Mouse (Mus musculus) G1E (cell line): ENCODE data around the gene Pfn3. TPM values are rescaled to one million over a fixed set of nuclear protein-coding genes. Genes with fewer than 3 reads are reported as not detected.
A peak's percentile ranks its signal among the peaks of the same experiment; 100 is the strongest.

ENCODE experiments used
- ATAC-seq: 2 replicates; pipeline ENCODE4 v1.8.0; 2016; ENCODE audit warnings: mild to moderate bottlenecking; ENCODE audit not compliant: insufficient number of reproducible peaks, poor library complexity, low FRiP score, severe bottlenecking; ENCODE audit errors: extremely low read depth
- DNase-seq: peaks from one replicate; pipeline ENCODE4 v3.0.0; 2012; ENCODE audit warnings: low spot score
- H3K27me3 ChIP-seq: 2 replicates; pipeline ENCODE4 v1.6.1; 2012; ENCODE audit warnings: mild to moderate bottlenecking, low read length, inconsistent platforms; ENCODE audit not compliant: insufficient read depth
- H3K36me3 ChIP-seq: replicated peaks from 2 replicates; pipeline ENCODE3; 2012; ENCODE audit warnings: mild to moderate bottlenecking, inconsistent platforms
- H3K4me1 ChIP-seq: 2 replicates; pipeline ENCODE4 v1.6.1; 2012; ENCODE audit warnings: low read depth, low read length, inconsistent platforms, mixed read lengths; ENCODE audit not compliant: insufficient read depth
- H3K4me3 ChIP-seq: 2 replicates; pipeline ENCODE4 v1.5.1; 2012; ENCODE audit warnings: low read depth, mild to moderate bottlenecking, inconsistent platforms, low read length, moderate library complexity, mixed read lengths
- H3K9me3 ChIP-seq: replicated peaks from 2 replicates; pipeline ENCODE4 v1.6.1; 2012; ENCODE audit warnings: inconsistent platforms
- CTCF ChIP-seq: IDR thresholded peaks from 2 replicates; pipeline ENCODE4 v1.5.1; 2012; ENCODE audit warnings: low read depth, low read length, inconsistent platforms, mixed read lengths
- GATA1 ChIP-seq: IDR thresholded peaks from 2 replicates; pipeline ENCODE4 v1.6.1; 2012; ENCODE audit warnings: borderline replicate concordance, low read length, inconsistent platforms, mixed read lengths
- GATA2 ChIP-seq: IDR thresholded peaks from 2 replicates; pipeline ENCODE4 v1.6.1; 2012; ENCODE audit warnings: low read depth, low read length, inconsistent platforms, borderline replicate concordance
- POLR2AphosphoS5 ChIP-seq: IDR thresholded peaks from 2 replicates; pipeline ENCODE4 v1.6.1; 2012; ENCODE audit warnings: low read depth, low read length, inconsistent platforms; ENCODE audit not compliant: insufficient replicate concordance
- TAL1 ChIP-seq: conservative IDR thresholded peaks from 2 replicates; pipeline ENCODE4 v1.6.1; 2012; ENCODE audit warnings: low read depth, low read length, inconsistent platforms, mixed read lengths
- polyA plus RNA-seq: library from polyadenylated mRNA; stranded (reverse); fragments of >175 nt; gene quantifications from 2 replicates; pipeline ENCODE4 v1.2.3, GENCODE M21; 2012
- total RNA-seq, 2 experiments: library from RNA; stranded (forward) in 1 of 2; stranded (reverse) in 1 of 2; fragments of 200-1000 nt in 1 of 2; fragments of >200 nt in 1 of 2; fragmentation: Nextera tagmentation in 1 of 2; gene quantifications; 2 replicates each; pipeline ENCODE4 v1.2.3; 2014 to 2017

Gene Pfn3
- total and polyA plus RNA-seq, 3 experiments = not detected

- Histone ChIP-seq H3K27me3 (peaks cover 38% of the 10 kb centered on the region), H3K4me1 (peaks cover 49% of the 10 kb centered on the region), H3K9me3 (no peaks in the 10 kb centered on the region), H3K36me3 (peaks cover 11% of the 10 kb centered on the region), H3K4me3 (peak within 1 kb of the TSS; percentile 72)
- ATAC-seq = peak; percentile 87
- DNase-seq = peak; percentile 84
- TF ChIP-seq TAL1 = no peak
- no peak for TF ChIP-seq POLR2AphosphoS5
- TF ChIP-seq GATA1 = no peak
- no peak for TF ChIP-seq GATA2
- TF ChIP-seq CTCF = no peak
Observed at GRCm38 (mm10) chr13:55369531-55370114, 45.4 kb downstream of the Pfn3 start, which contains the start of gene Rgs14. Gene Rgs14, plus strand, starts transcription at chr13:55369732.

DNA sequence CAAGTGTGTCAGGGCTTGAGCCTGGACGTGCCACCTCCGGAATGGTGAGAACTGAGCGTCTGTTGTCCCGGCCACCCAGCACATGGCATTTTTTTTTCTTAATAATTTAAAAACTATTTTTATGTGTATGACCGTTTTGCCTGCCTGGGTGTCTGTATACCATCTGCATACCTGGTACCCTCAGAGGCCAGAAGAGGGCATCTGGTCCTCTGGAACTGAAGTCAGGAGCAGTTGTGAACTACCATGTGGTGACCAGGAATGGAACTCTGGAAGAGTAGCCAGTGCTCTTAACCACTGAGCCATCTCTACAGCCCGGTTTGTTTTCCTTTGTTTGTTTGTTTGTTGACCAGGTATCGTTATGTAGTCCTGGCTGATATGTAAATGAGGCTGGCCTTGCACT, 46.6 kb downstream of the Pfn3 start:
- no peak for TF ChIP-seq TAL1
- no peak for TF ChIP-seq POLR2AphosphoS5
- TF ChIP-seq CTCF = no peak
- peaks cover 27% of the 10 kb centered on the region; the same call in 1 of the 2 replicates for H3K27me3 ChIP-seq
- no peak overlapping the region for H3K4me3 ChIP-seq
- DNase-seq = no peak
- ATAC-seq = no peak
- peaks cover 49% of the 10 kb centered on the region for H3K4me1 ChIP-seq
- peaks cover 7% of the 10 kb centered on the region for H3K36me3 ChIP-seq
- H3K9me3 ChIP-seq = no peaks in the 10 kb centered on the region

Other genes starting within 250 kb of the Pfn3 start
- 99.3 and 111 TPM in 2 replicates for gene Nsd1, start 205.4 kb downstream of the Pfn3 start, total RNA-seq (2014; fragmentation: Nextera tagmentation)
- gene Nsd1, start 205.4 kb downstream of the Pfn3 start, total RNA-seq (2017) = 52.9 and 64.1 TPM in 2 replicates
- gene Nsd1, start 205.4 kb downstream of the Pfn3 start, polyA plus RNA-seq = 11.6 and 14.8 TPM in 2 replicates
- gene Prelid1, start 94.7 kb downstream of the Pfn3 start, total RNA-seq (2014; fragmentation: Nextera tagmentation) = 826 and 898 TPM in 2 replicates
- gene Prelid1, start 94.7 kb downstream of the Pfn3 start, total RNA-seq (2017) = 325 and 333 TPM in 2 replicates
- 395 and 733 TPM in 2 replicates for gene Prelid1, start 94.7 kb downstream of the Pfn3 start, polyA plus RNA-seq
- gene Rab24, start 93.3 kb downstream of the Pfn3 start, total RNA-seq (2014; fragmentation: Nextera tagmentation) = 35.2 and 67.7 TPM in 2 replicates
- 70.2 and 104 TPM in 2 replicates for gene Rab24, start 93.3 kb downstream of the Pfn3 start, total RNA-seq (2017)
- 136 and 138 TPM in 2 replicates for gene Rab24, start 93.3 kb downstream of the Pfn3 start, polyA plus RNA-seq
- 0.87 and 33.8 TPM in 2 replicates for gene Mxd3, start 85.4 kb downstream of the Pfn3 start, total RNA-seq (2014; fragmentation: Nextera tagmentation)
- gene Mxd3, start 85.4 kb downstream of the Pfn3 start, total RNA-seq (2017) = 8.3 and 10.8 TPM in 2 replicates
- gene Mxd3, start 85.4 kb downstream of the Pfn3 start, polyA plus RNA-seq = 3.8 and 4.7 TPM in 2 replicates
- gene Lman2, start 52.4 kb downstream of the Pfn3 start, total RNA-seq (2014; fragmentation: Nextera tagmentation) = 68.4 and 77.7 TPM in 2 replicates
- 76.9 and 91.1 TPM in 2 replicates for gene Lman2, start 52.4 kb downstream of the Pfn3 start, total RNA-seq (2017)
- 41.1 and 124 TPM in 2 replicates for gene Lman2, start 52.4 kb downstream of the Pfn3 start, polyA plus RNA-seq
- 2.2 and 6.4 TPM in 2 replicates for gene Rgs14, start 45.5 kb downstream of the Pfn3 start, total RNA-seq (2014; fragmentation: Nextera tagmentation)
- gene Rgs14, start 45.5 kb downstream of the Pfn3 start, total RNA-seq (2017) = 10.0 and 10.1 TPM in 2 replicates
- gene Rgs14, start 45.5 kb downstream of the Pfn3 start, polyA plus RNA-seq = 6.0 and 6.6 TPM in 2 replicates
- gene Slc34a1, start 17.0 kb downstream of the Pfn3 start, total RNA-seq (2014; fragmentation: Nextera tagmentation) = not detected in 2 replicates
- gene Slc34a1, start 17.0 kb downstream of the Pfn3 start, total RNA-seq (2017) = 0.06 and 0.93 TPM in 2 replicates
- not detected in 2 replicates for gene Slc34a1, start 17.0 kb downstream of the Pfn3 start, polyA plus RNA-seq
- gene F12, start 11.6 kb upstream of the Pfn3 start, total RNA-seq (2014; fragmentation: Nextera tagmentation) = not detected in 2 replicates
- 0.05 TPM in 1 of 2 replicates, not detected in the other for gene F12, start 11.6 kb upstream of the Pfn3 start, total RNA-seq (2017)
- gene F12, start 11.6 kb upstream of the Pfn3 start, polyA plus RNA-seq = not detected in 2 replicates
- 23.0 and 27.5 TPM in 2 replicates for gene Grk6, start 29.8 kb upstream of the Pfn3 start, total RNA-seq (2014; fragmentation: Nextera tagmentation)
- 48.9 and 53.9 TPM in 2 replicates for gene Grk6, start 29.8 kb upstream of the Pfn3 start, total RNA-seq (2017)
- 42.6 and 46.0 TPM in 2 replicates for gene Grk6, start 29.8 kb upstream of the Pfn3 start, polyA plus RNA-seq
- gene Prr7, start 49.0 kb upstream of the Pfn3 start, total RNA-seq (2014; fragmentation: Nextera tagmentation) = 0.53 TPM in 1 of 2 replicates, not detected in the other
- gene Prr7, start 49.0 kb upstream of the Pfn3 start, total RNA-seq (2017) = 0.44 and 1.6 TPM in 2 replicates
- gene Prr7, start 49.0 kb upstream of the Pfn3 start, polyA plus RNA-seq = 1.6 and 2.7 TPM in 2 replicates
- not detected in 2 replicates for gene Dbn1, start 72.9 kb upstream of the Pfn3 start, total RNA-seq (2014; fragmentation: Nextera tagmentation)
- 0.23 and 0.33 TPM in 2 replicates for gene Dbn1, start 72.9 kb upstream of the Pfn3 start, total RNA-seq (2017)
- gene Dbn1, start 72.9 kb upstream of the Pfn3 start, polyA plus RNA-seq = 0.25 and 0.30 TPM in 2 replicates
- 19.9 and 20.0 TPM in 2 replicates for gene Pdlim7, start 98.4 kb upstream of the Pfn3 start, total RNA-seq (2014; fragmentation: Nextera tagmentation)
- gene Pdlim7, start 98.4 kb upstream of the Pfn3 start, total RNA-seq (2017) = 8.5 and 13.5 TPM in 2 replicates
- 52.5 and 61.7 TPM in 2 replicates for gene Pdlim7, start 98.4 kb upstream of the Pfn3 start, polyA plus RNA-seq
- gene Dok3, start 114.1 kb upstream of the Pfn3 start, total RNA-seq (2014; fragmentation: Nextera tagmentation) = 1.6 and 1.7 TPM in 2 replicates
- 8.4 and 8.8 TPM in 2 replicates for gene Dok3, start 114.1 kb upstream of the Pfn3 start, total RNA-seq (2017)
- gene Dok3, start 114.1 kb upstream of the Pfn3 start, polyA plus RNA-seq = 11.6 and 14.4 TPM in 2 replicates
- 51.5 and 60.8 TPM in 2 replicates for gene Ddx41, start 121.4 kb upstream of the Pfn3 start, total RNA-seq (2014; fragmentation: Nextera tagmentation)
- 59.1 and 67.7 TPM in 2 replicates for gene Ddx41, start 121.4 kb upstream of the Pfn3 start, total RNA-seq (2017)
- 101 and 104 TPM in 2 replicates for gene Ddx41, start 121.4 kb upstream of the Pfn3 start, polyA plus RNA-seq
- gene Fam193b, start 155.9 kb upstream of the Pfn3 start, total RNA-seq (2014; fragmentation: Nextera tagmentation) = 54.4 and 65.4 TPM in 2 replicates
- gene Fam193b, start 155.9 kb upstream of the Pfn3 start, total RNA-seq (2017) = 23.3 and 25.8 TPM in 2 replicates
- gene Fam193b, start 155.9 kb upstream of the Pfn3 start, polyA plus RNA-seq = 57.3 and 68.0 TPM in 2 replicates
- gene Tmed9, start 158.5 kb upstream of the Pfn3 start, total RNA-seq (2014; fragmentation: Nextera tagmentation) = 46.5 and 56.7 TPM in 2 replicates
- gene Tmed9, start 158.5 kb upstream of the Pfn3 start, total RNA-seq (2017) = 100 and 102 TPM in 2 replicates
- 149 and 172 TPM in 2 replicates for gene Tmed9, start 158.5 kb upstream of the Pfn3 start, polyA plus RNA-seq
- 7.4 and 10.6 TPM in 2 replicates for gene B4galt7, start 184.7 kb upstream of the Pfn3 start, total RNA-seq (2014; fragmentation: Nextera tagmentation)
- 16.7 and 17.6 TPM in 2 replicates for gene B4galt7, start 184.7 kb upstream of the Pfn3 start, total RNA-seq (2017)
- gene B4galt7, start 184.7 kb upstream of the Pfn3 start, polyA plus RNA-seq = 15.2 and 15.4 TPM in 2 replicates
- gene Caml, start 207.8 kb upstream of the Pfn3 start, total RNA-seq (2014; fragmentation: Nextera tagmentation) = 27.2 and 27.4 TPM in 2 replicates
- gene Caml, start 207.8 kb upstream of the Pfn3 start, total RNA-seq (2017) = 33.8 and 37.2 TPM in 2 replicates
- 24.5 and 25.2 TPM in 2 replicates for gene Caml, start 207.8 kb upstream of the Pfn3 start, polyA plus RNA-seq
- 86.6 and 93.9 TPM in 2 replicates for gene Ddx46, start 219.8 kb upstream of the Pfn3 start, total RNA-seq (2014; fragmentation: Nextera tagmentation)
- 92.4 and 129 TPM in 2 replicates for gene Ddx46, start 219.8 kb upstream of the Pfn3 start, total RNA-seq (2017)
- 29.9 and 38.6 TPM in 2 replicates for gene Ddx46, start 219.8 kb upstream of the Pfn3 start, polyA plus RNA-seq